Mouse (Mus musculus): ENCODE results near the gene Snapc5. TPM values are rescaled to one million over a fixed set of nuclear protein-coding genes. Genes with fewer than 3 reads are reported as not detected.
"Not testable (repeated sequence)": the region's sequence is repeated elsewhere in the genome, so short reads cannot be mapped to it uniquely, and the experiment has no call there.

The Snapc5 gene
- total and polyA plus RNA-seq, 3 experiments, result 4.4 to 40.4 (median 14.0) TPM

DNA sequence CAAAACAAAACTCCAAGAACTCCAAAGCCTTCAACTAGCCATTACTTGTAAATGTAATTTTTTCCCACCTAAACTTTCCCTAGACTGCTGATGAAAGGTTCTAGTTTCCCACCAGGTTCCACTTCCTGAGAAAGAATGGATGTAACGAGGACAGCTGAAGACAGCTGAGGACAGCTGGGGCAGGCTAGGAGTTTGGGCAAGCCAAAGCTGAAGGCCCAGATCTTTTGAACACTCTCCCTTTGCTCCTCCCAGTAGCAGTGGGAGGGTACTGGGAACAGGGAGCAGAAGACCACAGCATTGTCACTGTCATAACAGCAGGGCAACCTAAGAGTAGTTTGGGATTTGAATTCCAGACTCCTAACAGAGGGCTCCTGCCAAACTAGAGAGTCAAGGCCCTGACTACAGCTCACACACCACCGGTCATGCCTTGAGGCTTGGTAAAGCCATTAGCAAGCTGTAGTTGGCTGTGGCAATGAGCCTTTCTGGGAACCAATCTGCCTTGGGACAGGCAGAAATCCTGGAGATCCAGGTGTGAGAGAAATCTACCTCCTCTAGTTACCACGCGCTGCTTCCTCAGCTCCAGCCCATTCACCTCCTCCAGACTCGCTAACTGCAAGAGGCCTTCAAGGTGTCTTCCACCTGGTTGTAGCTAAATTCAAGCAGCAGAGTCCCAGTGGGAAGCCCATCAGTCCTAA lies 19.1 kb downstream of the Snapc5 start:
- Histone ChIP-seq H3K9me3 (replicated peaks) (no peaks in the 10 kb centered on the region), H3K4me1 (ENCODE audit: insufficient read depth, low read depth, low read length) (no peaks in the 10 kb centered on the region), H3K27me3 (ENCODE audit: insufficient read depth, low read length) (no peaks in the 10 kb centered on the region), H3K36me3 (replicated peaks) (peaks cover 96% of the 10 kb centered on the region), H3K4me3 (ENCODE audit: low read depth, low read length) (no peak overlapping the region)
- no peak for ATAC-seq (ENCODE audit: extremely low read depth, insufficient number of reproducible peaks, low FRiP score, poor library complexity, severe bottlenecking)
- DNase-seq (ENCODE audit: low spot score), result no peak
- TF ChIP-seq POLR2AphosphoS5 (IDR thresholded peaks at IDR 0.05; ENCODE audit: insufficient replicate concordance, low read depth, low read length) (no peak), CTCF (IDR thresholded peaks at IDR 0.05; ENCODE audit: low read depth, low read length) (no peak)

DNA sequence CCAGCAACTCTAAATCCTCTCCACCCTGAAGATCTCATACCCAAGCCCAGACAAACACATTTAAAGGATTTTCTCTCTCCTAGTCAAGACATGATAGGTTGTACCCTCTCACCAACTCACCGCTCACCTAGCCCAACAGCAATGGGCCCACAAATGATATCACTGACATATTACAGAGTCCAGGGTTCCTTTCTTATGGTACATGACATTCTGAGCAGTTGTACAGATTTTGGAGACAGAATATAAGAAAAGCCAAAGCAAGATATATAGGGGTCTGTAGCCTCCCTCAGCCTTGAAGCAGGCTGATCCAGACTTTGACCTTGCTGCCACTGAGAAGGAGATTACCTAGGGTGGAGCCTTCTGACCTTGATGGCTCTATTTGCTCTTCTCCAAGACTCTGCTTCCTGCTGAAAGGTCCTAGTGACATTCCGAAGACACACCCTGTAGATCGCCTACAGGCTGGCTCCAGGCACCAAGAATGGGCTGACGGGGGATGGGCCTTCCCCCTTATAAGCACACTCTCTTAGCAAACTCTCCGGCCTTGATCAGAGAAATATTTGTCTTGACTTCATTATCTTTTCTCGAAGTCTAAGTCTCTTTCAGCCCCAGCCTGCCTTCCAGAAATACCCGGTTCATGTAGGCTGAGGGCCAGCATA lies 19.8 kb downstream of the Snapc5 start:
- not testable (repeated sequence) for ATAC-seq (ENCODE audit: extremely low read depth, insufficient number of reproducible peaks, low FRiP score, poor library complexity, severe bottlenecking)
- peaks cover 95% of the 10 kb centered on the region for H3K36me3 ChIP-seq (replicated peaks)

DNA sequence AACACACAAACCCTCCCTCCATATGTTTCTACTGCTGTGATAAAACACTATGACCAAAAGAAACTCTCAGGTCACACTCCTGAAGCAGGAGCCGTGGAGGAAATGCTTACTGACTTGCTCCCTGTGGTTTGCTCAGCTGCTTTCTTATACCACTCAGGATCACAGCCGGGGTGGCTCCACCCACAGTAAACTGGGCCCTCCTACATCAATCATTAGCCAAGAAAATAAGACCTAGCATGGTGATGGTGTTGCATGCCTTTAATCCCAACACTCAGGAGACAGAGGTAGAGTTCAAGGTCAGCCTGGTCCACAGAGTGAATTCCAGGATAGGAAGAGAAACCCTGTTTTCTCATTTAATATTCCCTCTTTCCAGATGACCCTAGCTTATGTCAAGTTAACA lies 20.8 kb downstream of the Snapc5 start:
- Histone ChIP-seq H3K9me3 (replicated peaks) (no peaks in the 10 kb centered on the region), H3K4me1 (ENCODE audit: insufficient read depth, low read depth, low read length) (no peaks in the 10 kb centered on the region), H3K4me3 (ENCODE audit: low read depth, low read length) (no peak overlapping the region), H3K27me3 (ENCODE audit: insufficient read depth, low read length) (no peaks in the 10 kb centered on the region), H3K36me3 (replicated peaks) (peaks cover 93% of the 10 kb centered on the region)
- TF ChIP-seq CTCF (IDR thresholded peaks at IDR 0.05; ENCODE audit: low read depth, low read length) (no peak), TAL1 (conservative IDR thresholded peaks at IDR 0.05; ENCODE audit: low read depth, low read length) (no peak), POLR2AphosphoS5 (IDR thresholded peaks at IDR 0.05; ENCODE audit: insufficient replicate concordance, low read depth, low read length) (no peak), GATA2 (IDR thresholded peaks at IDR 0.05; ENCODE audit: borderline replicate concordance, low read depth, low read length) (no peak), GATA1 (IDR thresholded peaks at IDR 0.05; ENCODE audit: borderline replicate concordance, low read length) (no peak)
- no peak for DNase-seq (ENCODE audit: low spot score)
- ATAC-seq (ENCODE audit: extremely low read depth, insufficient number of reproducible peaks, low FRiP score, poor library complexity, severe bottlenecking), result no peak

More for the DNA sequence above, 19.8 kb downstream of the Snapc5 start:
- not testable (repeated sequence) for H3K4me1 ChIP-seq (ENCODE audit: insufficient read depth, low read depth, low read length); H3K27me3 ChIP-seq (ENCODE audit: insufficient read depth, low read length); DNase-seq (ENCODE audit: low spot score); H3K9me3 ChIP-seq (replicated peaks); H3K4me3 ChIP-seq (ENCODE audit: low read depth, low read length)

DNA sequence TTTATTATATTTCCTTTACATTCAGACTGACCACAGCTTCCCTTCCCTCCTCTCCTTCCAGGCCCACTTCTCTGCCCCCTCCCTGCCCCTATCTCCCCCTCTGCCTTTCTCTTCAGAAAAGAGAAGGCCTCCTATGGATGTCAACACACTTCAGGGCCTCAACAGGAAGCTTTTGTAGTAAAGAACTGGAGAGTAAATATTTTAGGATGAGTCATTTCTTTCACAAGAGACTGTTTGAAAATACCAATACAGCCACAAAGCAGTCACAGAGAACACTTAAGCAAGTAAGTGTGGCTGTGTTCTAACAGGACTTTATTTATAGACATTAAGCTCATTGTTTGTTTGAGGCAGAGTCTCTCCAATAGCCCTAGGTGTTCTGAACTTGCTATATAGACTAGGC lies 23.3 kb downstream of the Snapc5 start:
- H3K4me1 ChIP-seq (ENCODE audit: insufficient read depth, low read depth, low read length), result no peaks in the 10 kb centered on the region
- H3K27me3 ChIP-seq (ENCODE audit: insufficient read depth, low read length), result no peaks in the 10 kb centered on the region
- ATAC-seq (ENCODE audit: extremely low read depth, insufficient number of reproducible peaks, low FRiP score, poor library complexity, severe bottlenecking) (no peak), DNase-seq (ENCODE audit: low spot score) (no peak)
- no peak overlapping the region for H3K4me3 ChIP-seq (ENCODE audit: low read depth, low read length)
- peaks cover 94% of the 10 kb centered on the region for H3K36me3 ChIP-seq (replicated peaks)
- H3K9me3 ChIP-seq (replicated peaks), result no peaks in the 10 kb centered on the region
- no peak for TF ChIP-seq GATA1 (IDR thresholded peaks at IDR 0.05; ENCODE audit: borderline replicate concordance, low read length)
- no peak for TF ChIP-seq TAL1 (conservative IDR thresholded peaks at IDR 0.05; ENCODE audit: low read depth, low read length)
- TF ChIP-seq CTCF (IDR thresholded peaks at IDR 0.05; ENCODE audit: low read depth, low read length), result no peak
- TF ChIP-seq GATA2 (IDR thresholded peaks at IDR 0.05; ENCODE audit: borderline replicate concordance, low read depth, low read length), result no peak

DNA sequence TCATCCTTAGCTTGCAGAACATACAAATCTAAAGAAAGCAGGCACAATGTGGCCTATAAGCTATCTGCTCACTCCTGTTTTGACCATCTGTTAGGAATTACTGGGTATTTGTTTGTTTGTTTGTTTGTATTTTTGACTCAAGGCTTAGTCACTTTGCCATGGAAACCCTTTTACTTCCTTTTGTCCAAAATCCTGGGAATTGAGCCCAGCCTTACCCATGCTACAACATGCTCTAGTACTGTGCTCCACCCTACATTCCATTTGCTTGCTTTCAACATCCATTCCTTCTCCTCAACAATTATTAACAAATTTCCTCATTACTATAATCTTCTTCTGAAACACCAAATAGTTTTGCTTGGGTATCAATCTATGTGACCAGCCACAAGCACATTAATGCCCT lies 23.8 kb downstream of the Snapc5 start:
- ATAC-seq (ENCODE audit: extremely low read depth, insufficient number of reproducible peaks, low FRiP score, poor library complexity, severe bottlenecking) (no peak), DNase-seq (ENCODE audit: low spot score) (no peak)
- no peaks in the 10 kb centered on the region for H3K9me3 ChIP-seq (replicated peaks)
- no peaks in the 10 kb centered on the region for H3K27me3 ChIP-seq (ENCODE audit: insufficient read depth, low read length)
- no peak overlapping the region for H3K4me3 ChIP-seq (ENCODE audit: low read depth, low read length)
- H3K36me3 ChIP-seq (replicated peaks), result peaks cover 94% of the 10 kb centered on the region
- TF ChIP-seq POLR2AphosphoS5 (IDR thresholded peaks at IDR 0.05; ENCODE audit: insufficient replicate concordance, low read depth, low read length) (no peak), GATA2 (IDR thresholded peaks at IDR 0.05; ENCODE audit: borderline replicate concordance, low read depth, low read length) (no peak), CTCF (IDR thresholded peaks at IDR 0.05; ENCODE audit: low read depth, low read length) (no peak), GATA1 (IDR thresholded peaks at IDR 0.05; ENCODE audit: borderline replicate concordance, low read length) (no peak), TAL1 (conservative IDR thresholded peaks at IDR 0.05; ENCODE audit: low read depth, low read length) (no peak)
- H3K4me1 ChIP-seq (ENCODE audit: insufficient read depth, low read depth, low read length), result no peaks in the 10 kb centered on the region

DNA sequence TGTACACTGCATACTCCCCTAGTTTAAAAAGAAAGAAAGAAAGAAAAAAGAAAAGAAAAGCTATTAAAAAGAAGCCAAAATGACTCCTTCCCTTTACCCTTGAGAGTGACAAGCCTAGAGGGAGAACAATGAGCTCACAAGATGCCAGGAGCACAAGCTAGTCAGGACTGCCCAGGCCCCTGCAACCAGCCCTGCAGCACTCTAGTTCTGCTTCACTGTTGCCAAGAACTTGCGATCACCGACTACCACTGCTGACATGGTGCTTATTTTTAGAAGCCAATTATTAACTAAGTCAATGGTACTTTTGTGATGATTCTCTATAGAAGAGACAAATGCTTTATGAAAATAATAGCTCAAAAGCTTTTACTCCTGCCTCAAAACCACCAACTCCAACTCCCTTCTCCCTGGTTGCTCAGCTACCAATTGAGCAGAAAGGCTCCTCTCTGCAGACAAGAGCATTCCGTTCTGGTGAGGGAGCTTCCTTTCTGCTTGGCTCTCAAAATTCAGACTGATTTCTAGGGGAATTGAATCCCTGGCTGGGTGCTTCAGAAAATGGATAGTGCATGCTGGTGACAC lies 28.5 kb downstream of the Snapc5 start:
- Histone ChIP-seq H3K27me3 (ENCODE audit: insufficient read depth, low read length) (no peaks in the 10 kb centered on the region), H3K4me3 (ENCODE audit: low read depth, low read length) (no peak overlapping the region), H3K4me1 (ENCODE audit: insufficient read depth, low read depth, low read length) (no peaks in the 10 kb centered on the region), H3K9me3 (replicated peaks) (no peaks in the 10 kb centered on the region), H3K36me3 (replicated peaks) (peaks cover 93% of the 10 kb centered on the region)
- TF ChIP-seq CTCF (IDR thresholded peaks at IDR 0.05; ENCODE audit: low read depth, low read length) (no peak), TAL1 (conservative IDR thresholded peaks at IDR 0.05; ENCODE audit: low read depth, low read length) (no peak), POLR2AphosphoS5 (IDR thresholded peaks at IDR 0.05; ENCODE audit: insufficient replicate concordance, low read depth, low read length) (no peak), GATA2 (IDR thresholded peaks at IDR 0.05; ENCODE audit: borderline replicate concordance, low read depth, low read length) (no peak), GATA1 (IDR thresholded peaks at IDR 0.05; ENCODE audit: borderline replicate concordance, low read length) (no peak)
- no peak for ATAC-seq (ENCODE audit: extremely low read depth, insufficient number of reproducible peaks, low FRiP score, poor library complexity, severe bottlenecking)
- DNase-seq (ENCODE audit: low spot score), result no peak
